Mouse (Mus musculus): ENCODE results near the gene Ddx31.

Gene Ddx31

GRCm38 (mm10) chr2:28911331-28912038, 71.3 kb downstream of the Ddx31 start:
- no peak for DNase-seq (ENCODE audit: low read depth, low spot score)

- DNase-seq (ENCODE audit: low read depth, low spot score) = no peak
Observed at GRCm38 (mm10) chr2:28912039-28912700, 72.0 kb downstream of the Ddx31 start.

GRCm38 (mm10) chr2:28912961-28913360, 72.8 kb downstream of the Ddx31 start:
- DNase-seq (ENCODE audit: low read depth, low spot score) = no peak

GRCm38 (mm10) chr2:28914121-28914520, 73.9 kb downstream of the Ddx31 start:
- no peak for DNase-seq (ENCODE audit: low read depth, low spot score)

- no peak for DNase-seq (ENCODE audit: low read depth, low spot score)
Observed at GRCm38 (mm10) chr2:28915104-28915738, 75.0 kb downstream of the Ddx31 start.

GRCm38 (mm10) chr2:28915768-28916512, 75.7 kb downstream of the Ddx31 start:
- peak; percentile 73 for DNase-seq (ENCODE audit: low read depth, low spot score)

GRCm38 (mm10) chr2:28916513-28916865, 76.3 kb downstream of the Ddx31 start, which contains the start of gene Barhl1:
Barhl1 (minus strand) TSS chr2:28916668.
- DNase-seq (ENCODE audit: low read depth, low spot score) = no peak

- DNase-seq (ENCODE audit: low read depth, low spot score) = no peak
Observed at GRCm38 (mm10) chr2:28917156-28917517, 76.9 kb downstream of the Ddx31 start.

- DNase-seq (ENCODE audit: low read depth, low spot score) = no peak
Observed at GRCm38 (mm10) chr2:28917518-28918361, 77.5 kb downstream of the Ddx31 start.

GRCm38 (mm10) chr2:28919001-28919400, 78.8 kb downstream of the Ddx31 start:
- DNase-seq (ENCODE audit: low read depth, low spot score) = no peak

- peak; percentile 27 for DNase-seq (ENCODE audit: low read depth, low spot score)
Observed at GRCm38 (mm10) chr2:28923912-28924311, 83.7 kb downstream of the Ddx31 start.

GRCm38 (mm10) chr2:28930571-28930970, 90.4 kb downstream of the Ddx31 start:
- DNase-seq (ENCODE audit: low read depth, low spot score) = no peak

GRCm38 (mm10) chr2:28938997-28939396, 98.8 kb downstream of the Ddx31 start:
- DNase-seq (ENCODE audit: low read depth, low spot score) = no peak

GRCm38 (mm10) chr2:28943666-28944516, 103.7 kb downstream of the Ddx31 start:
- no peak for DNase-seq (ENCODE audit: low read depth, low spot score)

GRCm38 (mm10) chr2:28945388-28945787, 105.2 kb downstream of the Ddx31 start:
- DNase-seq (ENCODE audit: low read depth, low spot score) = no peak

GRCm38 (mm10) chr2:28946312-28946711, 106.1 kb downstream of the Ddx31 start:
- no peak for DNase-seq (ENCODE audit: low read depth, low spot score)

- DNase-seq (ENCODE audit: low read depth, low spot score) = no peak
Observed at GRCm38 (mm10) chr2:28952981-28953380, 112.8 kb downstream of the Ddx31 start.

GRCm38 (mm10) chr2:28954595-28954994, 114.4 kb downstream of the Ddx31 start:
- no peak for DNase-seq (ENCODE audit: low read depth, low spot score)

Data from CD4-positive helper T cell, adult 2 months (primary cell).